Mouse (Mus musculus) c-Kit-negative CD71-positive TER-119-positive erythroid progenitor cells, embryonic 14.5 days (primary cell): Measurements from ENCODE around the gene Rnpepl1.

ENCODE experiments used
- DNase-seq: peaks from one replicate; pipeline ENCODE4 v3.0.0-alpha.2; 2013; ENCODE audit warnings: low read depth, low spot score

The Rnpepl1 gene

DNA sequence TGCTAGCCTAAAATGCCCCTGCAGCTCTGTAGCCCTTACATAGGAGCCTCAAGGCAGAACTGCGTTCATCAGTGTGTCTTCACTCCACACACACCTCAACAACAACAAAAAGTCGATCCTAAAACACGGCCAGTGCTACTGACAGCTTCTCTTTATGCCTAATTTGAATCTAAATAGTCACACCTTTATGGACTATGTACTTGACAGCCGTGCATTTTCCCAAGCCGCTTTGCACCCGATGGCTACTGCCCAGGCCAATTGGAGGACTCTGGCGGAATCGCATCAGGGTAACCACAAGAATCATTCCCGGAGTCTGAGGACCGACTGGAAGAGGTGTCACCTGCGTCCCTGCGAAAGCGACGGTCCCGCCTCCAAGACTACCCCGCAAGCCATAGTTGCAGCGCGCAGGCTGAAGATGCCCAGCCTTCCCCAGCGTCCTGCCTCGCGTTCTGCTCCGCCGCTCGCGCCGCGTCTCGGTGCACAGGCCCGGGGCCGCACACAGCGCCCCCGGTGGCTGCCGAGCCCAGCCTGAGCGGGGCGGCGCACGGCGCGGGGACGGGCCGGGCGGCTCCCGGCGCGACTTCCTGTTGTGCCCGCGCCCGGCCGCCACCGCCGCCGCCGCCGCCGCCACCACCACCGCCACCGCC is at the start of gene Rnpepl1:
TSS of gene Rnpepl1 (plus strand) at position 545 of the 647 bp plus-strand sequence.
- no peak for DNase-seq

DNA sequence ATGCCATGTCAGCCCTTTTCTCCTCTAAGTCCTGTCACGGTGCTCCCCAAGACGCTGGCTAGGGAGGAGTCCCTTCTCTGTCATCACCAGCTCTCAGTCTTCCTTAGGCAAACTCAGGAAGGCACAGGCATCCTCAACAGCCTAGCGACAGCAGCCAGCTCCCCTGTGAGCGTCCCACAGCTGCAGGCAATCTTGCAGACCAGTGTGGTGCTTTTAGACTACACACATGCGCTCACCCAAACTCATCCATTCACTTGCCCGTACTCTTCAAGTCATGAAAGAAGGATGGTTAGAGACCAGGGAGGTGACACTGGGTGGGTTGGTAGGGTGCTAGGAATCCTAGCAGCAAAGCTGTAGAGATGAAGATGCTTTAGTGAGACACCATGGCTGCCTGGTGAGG is 49.1 kb upstream of the Rnpepl1 start:
- DNase-seq, result no peak

DNA sequence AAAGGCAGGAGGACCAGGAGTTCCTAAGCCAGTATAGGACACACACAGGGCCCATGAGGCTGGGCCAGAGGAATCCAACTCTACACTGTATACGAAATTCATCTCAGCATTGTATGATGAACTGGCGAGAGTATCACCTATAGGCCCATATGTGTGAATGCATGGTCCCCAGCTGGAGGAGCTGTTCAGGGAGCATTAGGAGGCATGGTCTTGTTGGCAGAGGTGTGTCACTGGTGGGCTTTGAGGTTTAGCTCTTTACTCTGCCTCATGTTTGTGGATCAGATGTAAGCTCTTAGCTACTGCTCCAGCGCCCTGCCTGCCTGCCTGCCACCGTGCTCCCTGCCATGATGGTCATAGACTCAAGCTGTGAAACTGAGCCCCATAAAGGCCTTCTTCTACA is 47.3 kb upstream of the Rnpepl1 start:
- no peak for DNase-seq

DNA sequence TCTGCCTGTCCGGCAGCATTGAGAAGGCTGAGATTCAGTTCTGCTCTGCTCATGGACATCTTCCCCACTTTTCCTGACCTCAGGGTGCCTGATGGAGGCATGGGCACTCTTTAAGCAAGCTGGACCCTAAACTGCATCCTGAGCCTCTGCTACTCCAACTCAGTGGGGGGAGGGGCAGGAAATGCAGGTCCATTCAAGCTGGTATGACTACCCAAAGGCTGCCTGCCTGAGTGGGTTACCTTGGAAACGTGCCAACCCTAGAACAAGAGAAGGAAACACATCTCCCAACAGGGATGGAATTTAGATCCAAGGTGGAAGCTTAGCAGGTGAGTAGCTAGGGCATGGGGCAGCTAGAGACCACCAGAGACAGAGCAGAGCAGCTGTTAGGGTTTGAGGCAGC is 44.4 kb upstream of the Rnpepl1 start:
- DNase-seq, result no peak

DNA sequence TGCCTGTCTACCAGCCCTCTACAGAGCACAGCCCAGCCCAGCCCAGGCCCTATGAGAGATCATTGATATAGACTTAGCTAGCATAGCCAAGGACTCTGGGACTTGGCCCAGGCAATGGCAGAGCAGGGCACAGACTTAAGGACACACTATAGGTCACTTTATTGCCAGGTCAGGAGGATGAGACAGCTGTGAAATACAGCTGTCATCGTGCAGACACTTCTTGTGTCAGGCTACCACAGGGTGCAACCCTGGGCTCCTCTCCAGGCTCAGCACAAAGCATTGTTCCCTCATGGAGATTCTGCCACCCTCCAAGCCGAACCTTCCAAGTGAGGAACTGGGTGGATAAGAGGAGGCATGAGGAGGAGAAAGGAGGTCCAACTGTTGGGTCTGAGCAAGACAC is 40.6 kb upstream of the Rnpepl1 start:
- DNase-seq, result no peak

DNA sequence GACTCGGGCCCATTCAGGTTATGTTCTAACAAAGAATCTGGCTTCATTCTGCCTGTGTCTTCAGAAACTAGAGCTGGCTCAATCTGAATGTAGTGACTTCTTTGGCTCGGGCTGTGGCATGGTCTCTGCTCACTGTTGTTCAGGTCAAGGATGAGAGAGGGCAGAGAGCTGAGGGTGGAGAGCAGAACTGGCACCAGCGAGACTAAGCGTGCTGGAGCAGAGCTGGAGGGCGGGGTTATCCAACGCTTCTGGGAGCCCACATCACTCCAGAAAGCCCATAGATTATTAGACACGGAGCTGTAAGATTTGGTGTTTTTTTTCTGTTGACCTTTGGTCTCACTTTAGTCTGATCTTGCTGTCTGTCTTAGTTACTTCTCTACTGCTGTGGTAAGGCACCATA is 37.9 kb upstream of the Rnpepl1 start:
- DNase-seq, result no peak

DNA sequence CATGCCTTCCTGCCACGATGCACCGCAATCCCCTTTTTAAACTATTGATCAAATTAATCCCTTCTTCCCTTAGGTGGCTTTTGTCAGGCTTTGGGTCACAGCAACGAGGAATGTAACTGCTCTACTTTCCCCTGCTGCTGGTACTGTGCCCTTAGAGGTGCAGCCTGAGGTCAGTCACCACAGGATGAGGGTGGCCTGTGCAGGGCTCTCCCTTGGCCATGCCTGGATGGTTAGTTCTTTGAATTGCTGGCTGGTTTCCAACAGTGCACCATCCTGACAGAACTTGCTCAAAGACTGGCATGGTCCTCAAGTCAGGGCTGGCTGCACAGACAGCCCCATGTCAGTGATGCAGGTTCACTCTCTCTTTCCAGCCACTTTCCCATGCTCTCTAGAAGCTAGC is 36.6 kb upstream of the Rnpepl1 start:
- DNase-seq, result no peak

DNA sequence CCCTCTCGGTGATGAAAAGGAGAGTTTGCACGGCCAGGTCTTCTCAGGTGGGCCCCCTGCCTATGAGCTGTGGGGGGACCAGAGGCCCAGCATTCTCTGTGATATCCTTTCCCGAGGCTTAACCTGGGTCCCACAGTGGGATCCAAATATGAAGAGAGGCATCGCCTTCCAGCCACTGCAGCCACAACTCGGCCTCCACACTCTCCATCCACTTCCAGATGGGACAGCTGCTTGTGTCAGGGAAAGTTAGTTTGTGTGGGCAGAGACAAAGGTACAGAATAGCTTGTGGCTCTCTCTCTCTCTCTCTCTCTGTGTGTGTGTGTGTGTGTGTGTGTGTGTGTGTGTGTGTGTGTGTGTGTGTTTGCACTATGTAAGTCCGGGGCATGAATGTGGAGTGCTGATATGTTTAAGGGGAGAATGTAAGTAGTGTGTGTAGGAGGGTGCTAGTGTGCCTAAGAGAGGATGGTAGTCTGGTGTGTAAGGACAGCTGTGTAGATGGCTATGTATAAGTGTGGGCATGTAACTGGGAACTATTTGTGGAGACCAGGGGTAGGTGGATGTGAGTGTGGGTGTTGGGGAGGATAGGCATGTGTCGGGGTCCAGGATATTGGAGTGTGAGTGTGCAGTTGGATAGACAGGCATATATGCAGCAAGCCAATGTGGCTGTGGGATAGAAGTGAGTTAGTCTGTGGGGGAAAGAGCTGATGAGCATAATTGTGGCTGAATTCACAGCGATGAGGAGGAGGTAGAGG is 35.0 kb upstream of the Rnpepl1 start:
- no peak for DNase-seq

DNA sequence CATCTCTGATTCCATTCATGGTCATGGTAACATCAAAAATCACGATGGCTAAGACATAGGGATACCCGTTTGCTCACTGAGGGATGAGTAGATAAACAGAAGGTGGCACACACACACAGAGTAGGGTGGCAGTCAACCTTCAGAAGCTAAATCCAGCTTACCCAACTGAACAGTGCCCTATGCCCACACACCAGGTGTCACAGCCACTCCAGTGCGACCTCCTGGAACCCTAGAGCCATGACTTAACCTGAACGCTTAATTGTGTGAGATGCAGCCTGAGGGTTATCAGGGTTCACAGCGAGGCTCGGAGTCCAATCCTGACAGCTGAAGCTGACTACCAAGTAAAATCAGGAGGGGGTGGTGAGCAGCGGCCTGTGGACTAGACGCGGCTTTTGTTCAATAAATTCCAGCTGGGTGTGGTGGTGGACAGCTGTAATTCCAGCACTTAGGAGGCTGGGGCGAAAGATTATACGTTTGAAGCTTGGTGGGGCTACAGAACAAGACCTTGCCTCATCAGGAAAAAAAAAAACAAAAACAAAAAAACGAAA is 33.1 kb upstream of the Rnpepl1 start:
- no peak for DNase-seq

DNA sequence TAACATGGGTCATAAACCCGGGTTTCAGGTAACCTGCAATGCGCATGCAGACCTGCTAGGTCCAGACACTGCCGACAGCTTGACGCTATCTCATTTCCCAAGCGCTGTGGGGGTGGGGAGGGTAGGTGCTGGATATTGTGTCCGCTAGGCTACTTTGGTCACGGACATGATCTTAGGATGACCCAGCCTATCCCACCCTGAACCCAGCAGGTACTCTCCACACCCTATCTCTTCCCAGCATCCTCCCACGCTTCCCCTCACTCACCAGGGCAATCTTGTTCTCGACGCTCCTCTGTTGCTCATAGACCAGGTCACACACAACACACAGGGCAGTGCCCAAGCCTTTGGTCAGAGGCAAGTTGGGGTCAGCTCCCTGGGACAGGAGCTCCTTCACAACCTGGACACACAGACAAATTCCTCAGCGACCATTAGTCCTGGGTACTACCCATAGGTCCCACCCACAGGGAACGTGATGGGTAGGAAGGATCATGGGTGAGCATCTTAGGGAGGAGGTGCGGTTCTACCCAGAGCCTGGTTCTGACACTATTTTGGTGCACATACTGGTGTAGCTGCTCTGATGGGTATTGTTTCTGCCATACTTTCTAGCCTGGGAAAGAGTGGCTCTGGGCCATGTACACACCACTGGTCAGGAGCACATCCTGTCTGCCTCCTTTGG is 32.4 kb upstream of the Rnpepl1 start:
- no peak for DNase-seq

DNA sequence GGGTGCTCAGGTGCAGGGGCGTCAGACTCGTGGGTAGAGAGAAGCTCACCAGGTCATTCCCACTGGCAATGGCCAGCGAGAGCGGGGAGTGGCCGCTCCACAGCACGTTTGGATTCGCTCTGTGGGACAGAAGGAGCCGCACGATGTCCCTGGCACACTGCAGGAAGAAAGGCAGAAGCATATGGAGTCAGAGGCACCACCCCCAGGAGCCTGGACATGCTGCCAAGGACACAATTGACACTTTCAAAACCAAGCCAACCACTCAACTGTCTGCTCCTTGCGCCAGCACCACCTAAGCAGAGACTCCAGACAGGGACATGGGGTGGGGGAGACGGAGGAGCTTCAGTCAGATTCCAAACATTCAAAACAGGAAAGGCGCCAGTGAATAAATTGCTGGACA is 31.3 kb upstream of the Rnpepl1 start:
- DNase-seq, result no peak

DNA sequence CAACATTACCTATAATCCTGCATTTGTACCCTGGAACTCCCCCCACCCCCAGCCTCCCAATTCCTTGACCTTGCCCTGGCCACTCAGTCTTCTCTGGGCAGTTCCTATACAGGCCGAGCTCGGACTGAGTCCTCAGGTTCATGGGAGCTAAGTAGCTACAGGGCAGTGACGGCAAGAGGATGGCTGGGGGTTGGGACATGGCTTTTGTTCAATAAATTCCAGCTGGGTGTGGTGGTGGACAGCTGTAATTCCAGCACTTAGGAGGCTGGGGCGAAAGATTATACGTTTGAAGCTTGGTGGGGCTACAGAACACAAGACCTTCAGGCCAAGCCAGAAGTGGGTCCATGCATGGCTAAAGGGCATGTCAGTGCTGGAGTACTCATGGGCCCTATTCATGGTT is 30.5 kb upstream of the Rnpepl1 start:
- DNase-seq, result no peak

DNA sequence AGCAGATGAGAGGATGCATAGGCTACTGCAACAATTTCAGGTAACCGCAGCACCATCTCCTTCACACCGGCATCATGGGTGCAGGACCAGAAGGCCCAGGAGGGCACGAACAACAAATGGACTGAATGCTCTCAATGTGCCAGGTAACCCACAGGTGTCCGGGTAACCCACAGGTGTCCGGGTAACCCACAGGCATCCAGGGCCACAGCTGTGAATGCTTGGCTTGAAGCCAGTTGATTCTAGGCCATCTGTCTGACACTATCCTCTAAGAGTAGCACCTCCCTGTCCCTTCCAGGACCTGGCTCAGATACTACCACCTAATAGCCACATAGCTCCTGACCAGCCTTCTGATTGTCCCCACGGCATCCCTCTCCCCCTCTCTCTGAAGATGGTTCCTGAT is 28.6 kb upstream of the Rnpepl1 start:
- no peak for DNase-seq

DNA sequence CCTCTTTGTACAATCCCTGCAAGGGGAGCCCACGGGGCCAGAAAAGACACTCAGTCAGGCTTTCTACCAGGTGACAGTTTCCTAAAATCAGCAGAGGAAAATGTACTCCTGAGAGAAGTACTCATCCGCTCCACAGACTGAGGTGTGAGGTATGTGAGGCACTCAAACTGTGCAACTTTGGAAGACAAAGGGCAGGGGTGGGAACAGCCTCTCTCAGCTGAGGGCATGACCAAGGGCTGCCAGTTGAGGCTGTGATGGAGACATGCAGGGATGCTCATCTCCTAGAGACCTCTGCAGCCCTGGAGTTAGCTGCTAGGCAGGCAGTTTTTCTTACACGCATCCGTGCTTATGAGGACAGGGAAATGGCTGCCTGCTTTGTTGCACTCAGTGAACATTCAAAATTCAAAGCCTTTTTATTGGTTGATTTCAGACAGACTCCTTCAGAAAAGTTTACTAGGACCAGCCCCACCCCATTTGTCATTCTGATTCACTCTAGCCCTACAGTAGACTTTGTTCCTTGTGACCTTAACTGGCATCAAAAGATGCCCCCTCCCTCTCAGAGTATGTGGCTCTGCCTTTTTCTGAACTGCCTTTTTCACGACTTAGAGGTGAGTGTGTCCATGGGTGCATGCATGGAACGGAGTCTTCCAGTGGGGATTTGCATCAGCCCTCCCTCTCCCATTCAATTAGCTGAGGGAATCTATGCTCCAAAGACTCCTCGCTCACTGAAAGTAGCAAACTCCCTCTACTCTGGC is 21.5 kb upstream of the Rnpepl1 start:
- no peak for DNase-seq

DNA sequence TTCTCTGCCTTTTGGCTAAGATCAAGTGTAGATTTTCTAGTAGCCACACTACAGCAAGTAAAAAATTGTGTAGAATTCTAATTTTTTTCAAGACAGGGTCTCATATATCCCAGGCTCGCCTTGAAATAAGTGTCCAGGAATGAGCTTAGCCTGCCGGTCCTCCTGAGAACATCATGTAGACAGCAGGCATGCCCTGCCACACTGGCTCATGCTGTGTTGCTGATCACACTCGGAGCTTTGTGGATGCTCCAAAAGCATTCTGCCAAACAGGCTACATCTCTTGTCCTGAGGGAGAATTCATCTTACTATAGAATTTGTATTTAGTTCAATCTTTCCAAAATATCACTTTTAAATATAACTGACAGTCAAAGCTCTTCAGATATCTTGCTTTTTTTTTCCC is 17.8 kb upstream of the Rnpepl1 start:
- DNase-seq, result no peak

DNA sequence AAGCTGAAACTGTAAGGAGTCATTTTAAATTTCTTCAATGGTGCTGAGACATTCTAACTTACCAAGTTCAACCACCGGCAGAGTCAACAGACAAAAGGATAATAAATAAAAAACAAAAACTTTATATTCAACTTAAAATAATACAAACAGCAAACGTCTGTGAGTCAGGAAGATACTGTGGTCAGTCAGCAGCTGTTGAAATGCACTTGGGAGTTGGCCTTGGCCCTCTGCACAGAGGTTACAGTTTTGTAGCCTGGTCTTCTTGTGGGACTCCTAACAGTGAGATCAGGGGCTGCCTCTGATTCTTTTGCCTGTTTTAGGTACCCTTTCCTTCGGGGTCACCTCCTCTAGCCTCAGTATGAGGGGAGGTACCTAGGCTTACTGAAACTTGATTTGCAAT is 16.7 kb upstream of the Rnpepl1 start:
- no peak for DNase-seq

DNA sequence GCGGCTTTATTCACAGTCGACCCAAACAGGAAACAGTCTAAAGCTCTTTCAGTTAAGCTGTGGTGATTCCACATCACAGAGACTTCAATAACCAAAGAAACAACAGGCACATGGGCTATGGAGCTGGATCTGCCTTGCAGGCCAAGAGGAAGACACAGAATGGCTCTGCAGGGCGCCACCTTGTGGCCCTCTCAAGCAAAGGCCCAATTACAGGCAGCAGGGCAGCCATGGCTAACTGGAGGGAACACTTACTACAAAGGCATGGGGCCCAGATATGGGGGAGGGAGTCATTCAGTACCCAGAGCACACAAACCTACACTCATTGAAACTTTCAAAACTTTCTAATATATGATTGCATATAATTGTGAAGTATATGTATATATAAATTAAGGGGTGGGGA is 15.5 kb upstream of the Rnpepl1 start:
- no peak for DNase-seq

DNA sequence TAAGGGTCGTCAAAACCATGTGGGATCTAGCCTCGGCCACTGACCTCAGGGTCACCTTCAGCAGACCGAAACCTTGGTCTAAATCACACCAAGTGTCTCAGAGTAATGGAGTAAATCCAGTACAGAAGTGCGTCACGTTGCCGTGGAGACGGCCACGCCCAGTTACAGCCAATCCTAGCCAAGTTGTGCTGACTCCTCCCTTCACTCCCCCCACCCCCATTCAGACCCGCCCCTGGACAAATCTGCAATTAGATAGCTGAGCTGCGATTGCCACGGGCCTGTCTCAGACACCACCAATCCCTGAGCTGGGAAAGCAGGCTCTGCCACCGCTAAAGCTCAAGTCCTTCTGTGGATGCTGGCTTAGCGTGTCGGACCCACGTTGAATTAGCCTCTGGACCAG is 7.8 kb upstream of the Rnpepl1 start, which contains the start of gene Ankmy1:
TSS of gene Ankmy1 (minus strand) at position 121 of the 400 bp plus-strand sequence.
- DNase-seq, result no peak

DNA sequence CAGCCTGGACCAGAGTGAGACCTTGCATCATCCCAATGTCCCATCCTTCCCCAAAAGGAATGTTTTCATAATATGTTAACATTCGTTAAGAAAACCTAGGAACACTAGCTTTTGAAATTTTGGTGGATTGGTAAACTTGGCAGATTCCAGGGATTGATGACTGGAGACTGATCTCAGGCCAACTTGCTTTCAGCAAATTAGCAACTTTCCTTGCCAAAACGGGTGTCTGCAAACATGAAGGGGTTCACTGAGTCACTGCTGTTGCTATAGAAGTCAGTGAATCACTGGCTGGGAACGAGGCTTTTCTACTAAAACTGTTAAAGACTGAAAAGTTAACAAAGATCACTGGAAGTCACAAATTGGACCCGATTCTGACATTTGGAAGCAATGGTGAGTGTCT is 7.0 kb upstream of the Rnpepl1 start:
- no peak for DNase-seq

DNA sequence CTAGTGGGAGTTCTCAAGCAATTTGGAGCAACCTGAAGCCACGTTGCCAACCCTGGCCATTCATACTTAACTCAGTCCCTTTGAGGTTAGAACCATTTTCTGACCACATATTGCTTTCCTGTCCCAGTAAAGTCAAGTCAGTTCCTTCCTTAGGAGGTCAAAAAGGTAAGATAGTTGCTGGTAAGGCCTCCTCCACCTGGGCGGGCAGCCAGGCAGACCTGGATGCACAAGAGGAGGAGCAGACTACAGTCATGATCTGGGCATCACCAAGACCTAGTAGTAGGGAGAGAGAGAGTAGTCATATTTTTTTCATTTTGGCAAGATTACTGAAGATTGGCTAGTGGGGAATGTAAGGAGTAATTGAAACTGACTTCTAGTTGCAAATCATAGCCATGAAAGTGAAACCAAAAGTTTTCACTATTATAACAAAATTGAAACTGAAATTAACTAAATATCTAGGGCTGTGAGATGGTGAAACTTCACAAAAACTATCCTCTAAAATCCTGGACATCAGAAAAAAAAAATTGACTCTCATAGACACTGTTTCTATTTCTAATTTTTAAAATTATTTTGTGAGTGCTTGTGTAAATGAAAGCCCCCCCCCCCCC is 4.8 kb upstream of the Rnpepl1 start:
- no peak for DNase-seq
